Mouse (Mus musculus) neural tube, embryonic 12.5 days (tissue): ENCODE measurements around the gene Kctd3. TPM values are rescaled to one million over a fixed set of nuclear protein-coding genes. Genes with fewer than 3 reads are reported as not detected.

ENCODE experiments used
- ATAC-seq: fragments of 200-750 bp; cut with Nextera tagmentation; 2 replicates; pipeline ENCODE4 v1.8.0; 2017; ENCODE audit warnings: low read depth, mild to moderate bottlenecking, moderate TSS enrichment, moderate library complexity; ENCODE audit not compliant: low FRiP score
- H3K27ac ChIP-seq: fragments of 300-500 bp; sonication (generic); 2 replicates; pipeline ENCODE4 v1.5.1; 2016
- H3K27me3 ChIP-seq: fragments of 300-500 bp; sonication (generic); replicated peaks from 2 replicates; pipeline ENCODE4 v1.6.1; 2016; ENCODE audit warnings: mild to moderate bottlenecking
- H3K36me3 ChIP-seq: fragments of 300-500 bp; sonication (generic); 2 replicates; pipeline ENCODE4 v1.6.1; 2016; ENCODE audit warnings: mild to moderate bottlenecking
- H3K4me1 ChIP-seq: fragments of 300-500 bp; sonication (generic); 2 replicates; pipeline ENCODE4 v1.6.1; 2016
- H3K4me2 ChIP-seq: fragments of 300-500 bp; sonication (generic); replicated peaks from 2 replicates; pipeline ENCODE4 v1.6.1; 2016; ENCODE audit warnings: mild to moderate bottlenecking
- H3K4me3 ChIP-seq: fragments of 300-500 bp; sonication (generic); 2 replicates; pipeline ENCODE4 v1.5.1; 2016
- H3K9ac ChIP-seq: fragments of 300-500 bp; sonication (generic); 2 replicates; pipeline ENCODE4 v1.6.1; 2016; ENCODE audit warnings: mild to moderate bottlenecking
- H3K9me3 ChIP-seq: fragments of 300-500 bp; sonication (generic); 2 replicates; pipeline ENCODE4 v1.6.1; 2016; ENCODE audit warnings: mild to moderate bottlenecking
- WGBS: fragments of 180-500 bp; shearing (Covaris S2); methylation state at CpG from one replicate; pipeline ENCODE4 v1.1.7; 2016; 5-methylcytosine and 5-hydroxymethylcytosine counted together
- polyA plus RNA-seq: library from polyadenylated mRNA; unstranded; fragments of >200 nt; fragmentation: Nextera tagmentation; extraction: Ambion mirVana; gene quantifications from 2 replicates; pipeline ENCODE4 v1.2.1, GENCODE M21; 2016

Kctd3 gene
- polyA plus RNA-seq, 1 experiment from 2014 or later: 41.8 TPM

DNA sequence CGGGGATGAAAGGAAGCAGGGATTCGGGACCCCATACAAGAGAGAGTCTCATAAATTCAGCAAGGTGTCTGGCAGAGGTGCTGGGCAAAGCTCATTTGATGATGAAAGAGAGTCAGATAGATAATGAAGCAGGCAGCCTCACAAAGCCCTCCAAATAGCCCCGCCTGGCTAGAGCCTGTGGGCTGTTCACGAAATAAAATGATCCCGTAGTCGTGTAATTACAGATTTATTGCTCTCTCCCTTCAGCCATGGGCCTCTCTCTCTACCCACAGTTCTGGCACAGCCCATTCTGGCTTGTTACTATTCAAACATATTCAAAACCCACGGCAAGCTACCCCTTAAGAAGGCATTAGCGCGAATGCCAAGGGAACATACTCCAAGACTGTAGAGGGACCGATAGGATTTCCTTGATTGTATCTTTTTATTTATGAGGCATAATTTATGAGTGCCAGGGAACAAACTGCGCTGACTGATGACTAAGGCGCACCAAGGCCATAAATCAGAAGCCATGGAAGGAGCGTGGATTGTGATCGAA is 70.3 kb downstream of the Kctd3 start:
- Histone ChIP-seq H3K9me3 (peaks cover 4% of the 10 kb centered on the region; the same call in 1 of the 2 replicates), H3K4me1 (peaks cover 4% of the 10 kb centered on the region; the same call in 1 of the 2 replicates), H3K9ac (no peak overlapping the region), H3K27ac (no peak overlapping the region), H3K4me2 (peak overlapping the region; percentile 28; the same call in 1 of the 2 replicates), H3K36me3 (no peaks in the 10 kb centered on the region), H3K4me3 (no peak overlapping the region), H3K27me3 (no peaks in the 10 kb centered on the region)
- whole genome bisulfite sequencing: 27% methylated on average over 14 of the region's 14 CpGs
- peak; percentile 91 for ATAC-seq
